Mouse (Mus musculus) limb, embryonic 14.5 days (tissue): Measurements from ENCODE around the gene Tuba1b. TPM values are rescaled to one million over a fixed set of nuclear protein-coding genes. Genes with fewer than 3 reads are reported as not detected.

Source experiments
- ATAC-seq: fragments of 200-750 bp; cut with Nextera tagmentation; 2 replicates; pipeline ENCODE4 v1.8.0; 2017; ENCODE audit warnings: low read depth, moderate number of reproducible peaks, moderate TSS enrichment; ENCODE audit not compliant: low FRiP score
- DNase-seq: peaks from one replicate; pipeline ENCODE4 v3.0.0-alpha.2; 2015; ENCODE audit warnings: low spot score
- H3K27ac ChIP-seq: fragments of 300-500 bp; sonication (generic); replicated peaks from 2 replicates; pipeline ENCODE4 v1.5.1; 2014; ENCODE audit warnings: low read depth, mild to moderate bottlenecking, low read length, moderate library complexity, mixed read lengths
- H3K27me3 ChIP-seq: fragments of 300-500 bp; sonication (generic); 2 replicates; pipeline ENCODE4 v1.6.1; 2014; ENCODE audit warnings: low read length, mixed read lengths; ENCODE audit not compliant: control insufficient read depth, insufficient read depth
- H3K36me3 ChIP-seq: fragments of 300-500 bp; sonication (generic); 2 replicates; pipeline ENCODE4 v1.6.1; 2014; ENCODE audit warnings: mild to moderate bottlenecking, low read length, moderate library complexity, mixed read lengths; ENCODE audit not compliant: control insufficient read depth, insufficient read depth
- H3K4me1 ChIP-seq: fragments of 300-500 bp; sonication (generic); 2 replicates; pipeline ENCODE4 v1.6.1; 2014; ENCODE audit warnings: antibody characterized with exemption, low read length, mixed read lengths; ENCODE audit not compliant: control insufficient read depth, insufficient read depth
- H3K4me2 ChIP-seq: fragments of 300-500 bp; sonication (generic); replicated peaks from 2 replicates; pipeline ENCODE4 v1.6.1; 2014; ENCODE audit warnings: low read depth, mild to moderate bottlenecking, low read length, moderate library complexity; ENCODE audit not compliant: severe bottlenecking
- H3K4me3 ChIP-seq: fragments of 300-500 bp; sonication (generic); replicated peaks from 2 replicates; pipeline ENCODE4 v1.5.1; 2014; ENCODE audit warnings: low read length
- H3K9ac ChIP-seq: fragments of 300-500 bp; sonication (generic); 2 replicates; pipeline ENCODE4 v1.6.1; 2014; ENCODE audit warnings: mild to moderate bottlenecking, low read depth, low read length, moderate library complexity; ENCODE audit not compliant: severe bottlenecking
- H3K9me3 ChIP-seq: fragments of 300-500 bp; sonication (generic); 2 replicates; pipeline ENCODE4 v1.6.1; 2016; ENCODE audit warnings: low read length; ENCODE audit not compliant: control insufficient read depth
- POLR2A ChIP-seq: fragments of 200-500 bp; IDR thresholded peaks from 2 replicates; pipeline ENCODE4 v1.8.0; 2012; ENCODE audit warnings: inconsistent platforms, mild to moderate bottlenecking, moderate library complexity, borderline replicate concordance; ENCODE audit not compliant: insufficient read depth, insufficient read length; ENCODE audit errors: extremely low read depth
- WGBS: fragments of 180-500 bp; shearing (Covaris S2); extraction: QIAGEN DNeasy Blood & Tissue Kit; methylation state at CpG from one replicate; pipeline ENCODE4 v1.1.7; 2014; 5-methylcytosine and 5-hydroxymethylcytosine counted together
- polyA plus RNA-seq, 2 experiments: library from polyadenylated mRNA; depleted of rRNA in 1 of 2; stranded (reverse) in 1 of 2; unstranded in 1 of 2; fragments of >200 nt; fragmentation: Nextera tagmentation in 1 of 2; extraction: Ambion mirVana in 1 of 2; gene quantifications; 2 replicates each; pipeline versions ENCODE4 v1.2.1 to v1.2.3; 2012 to 2014

The Tuba1b gene
- polyA plus RNA-seq, 2 experiments: 1,587 to 2,384 TPM

GRCm38 (mm10) chr15:98886667-98887387 is 47.5 kb downstream of the Tuba1b start:
- Histone ChIP-seq H3K27ac (no peak overlapping the region), H3K9me3 (no peaks in the 10 kb centered on the region), H3K4me2 (no peak overlapping the region), H3K4me3 (no peak overlapping the region), H3K4me1 (peaks cover under 1% of the 10 kb centered on the region; the same call in 1 of the 2 replicates), H3K36me3 (no peaks in the 10 kb centered on the region), H3K9ac (no peak overlapping the region), H3K27me3 (peaks cover 7% of the 10 kb centered on the region)
- WGBS: 58% methylated on average over 8 of the region's 8 CpGs
- ATAC-seq (peak; percentile 73), DNase-seq (no peak)
- TF ChIP-seq POLR2A: no peak

- Histone ChIP-seq H3K9me3 (no peaks in the 10 kb centered on the region), H3K4me3 (no peak overlapping the region), H3K27me3 (no peaks in the 10 kb centered on the region), H3K4me2 (no peak overlapping the region), H3K4me1 (peaks cover 12% of the 10 kb centered on the region), H3K9ac (no peak overlapping the region), H3K36me3 (no peaks in the 10 kb centered on the region), H3K27ac (no peak overlapping the region)
- DNase-seq (no peak), ATAC-seq (no peak)
- TF ChIP-seq POLR2A: no peak
- WGBS: 83% methylated on average over 1 of the region's 1 CpGs
Observed at GRCm38 (mm10) chr15:98884106-98884505, 50.3 kb downstream of the Tuba1b start.

- Histone ChIP-seq H3K9ac (no peak overlapping the region), H3K4me2 (no peak overlapping the region), H3K4me1 (peaks cover 12% of the 10 kb centered on the region), H3K27ac (no peak overlapping the region), H3K36me3 (no peaks in the 10 kb centered on the region), H3K27me3 (no peaks in the 10 kb centered on the region), H3K9me3 (no peaks in the 10 kb centered on the region), H3K4me3 (no peak overlapping the region)
- no peak for TF ChIP-seq POLR2A
- DNase-seq: no peak
- no peak for ATAC-seq
Observed at GRCm38 (mm10) chr15:98883661-98884060, 50.7 kb downstream of the Tuba1b start.

- H3K9ac ChIP-seq: no peak overlapping the region
- peaks cover 12% of the 10 kb centered on the region for H3K4me1 ChIP-seq
- no peaks in the 10 kb centered on the region for H3K9me3 ChIP-seq
- H3K4me3 ChIP-seq: peak overlapping the region; percentile 72
- peak overlapping the region; percentile 76 for H3K4me2 ChIP-seq
- no peaks in the 10 kb centered on the region; the same call in 1 of the 2 replicates for H3K36me3 ChIP-seq
- ATAC-seq (no peak), DNase-seq (no peak)
- no peak overlapping the region for H3K27ac ChIP-seq
- no peak for TF ChIP-seq POLR2A
- 8% methylated on average over 5 of the region's 5 CpGs for WGBS
- no peaks in the 10 kb centered on the region for H3K27me3 ChIP-seq
Observed at GRCm38 (mm10) chr15:98881656-98882008, 52.7 kb downstream of the Tuba1b start.

Other genes starting within 250 kb of the Tuba1b start
- 0.48 and 0.55 TPM in 2 replicates for gene Ccdc65, start 226.4 kb downstream of the Tuba1b start, polyA plus RNA-seq (2012; rRNA removed)
- 0.40 and 0.87 TPM in 2 replicates for gene Ccdc65, start 226.4 kb downstream of the Tuba1b start, polyA plus RNA-seq (2014; fragmentation: Nextera tagmentation; extraction: Ambion mirVana)
- gene Fkbp11, start 206.4 kb downstream of the Tuba1b start, polyA plus RNA-seq (2012; rRNA removed): 58.9 and 90.9 TPM in 2 replicates
- 74.4 and 82.7 TPM in 2 replicates for gene Fkbp11, start 206.4 kb downstream of the Tuba1b start, polyA plus RNA-seq (2014; fragmentation: Nextera tagmentation; extraction: Ambion mirVana)
- 75.0 and 96.4 TPM in 2 replicates for gene Arf3, start 171.4 kb downstream of the Tuba1b start, polyA plus RNA-seq (2012; rRNA removed)
- gene Arf3, start 171.4 kb downstream of the Tuba1b start, polyA plus RNA-seq (2014; fragmentation: Nextera tagmentation; extraction: Ambion mirVana): 37.4 and 39.6 TPM in 2 replicates
- gene Wnt10b, start 156.4 kb downstream of the Tuba1b start, polyA plus RNA-seq (2012; rRNA removed): 13.7 and 14.9 TPM in 2 replicates
- gene Wnt10b, start 156.4 kb downstream of the Tuba1b start, polyA plus RNA-seq (2014; fragmentation: Nextera tagmentation; extraction: Ambion mirVana): 6.3 and 7.4 TPM in 2 replicates
- gene Wnt1, start 144.7 kb downstream of the Tuba1b start, polyA plus RNA-seq (2012; rRNA removed): not detected in 2 replicates
- 0.08 TPM in 1 of 2 replicates, not detected in the other for gene Wnt1, start 144.7 kb downstream of the Tuba1b start, polyA plus RNA-seq (2014; fragmentation: Nextera tagmentation; extraction: Ambion mirVana)
- 0.44 and 0.59 TPM in 2 replicates for gene Ddn, start 125.1 kb downstream of the Tuba1b start, polyA plus RNA-seq (2012; rRNA removed)
- 0.14 TPM in 1 of 2 replicates, not detected in the other for gene Ddn, start 125.1 kb downstream of the Tuba1b start, polyA plus RNA-seq (2014; fragmentation: Nextera tagmentation; extraction: Ambion mirVana)
- 93.1 and 93.7 TPM in 2 replicates for gene Prkag1, start 103.0 kb downstream of the Tuba1b start, polyA plus RNA-seq (2012; rRNA removed)
- gene Prkag1, start 103.0 kb downstream of the Tuba1b start, polyA plus RNA-seq (2014; fragmentation: Nextera tagmentation; extraction: Ambion mirVana): 81.3 and 82.3 TPM in 2 replicates
- 27.1 and 27.3 TPM in 2 replicates for gene Kmt2d, start 63.4 kb downstream of the Tuba1b start, polyA plus RNA-seq (2012; rRNA removed)
- 16.7 and 20.1 TPM in 2 replicates for gene Kmt2d, start 63.4 kb downstream of the Tuba1b start, polyA plus RNA-seq (2014; fragmentation: Nextera tagmentation; extraction: Ambion mirVana)
- gene Rhebl1, start 40.0 kb downstream of the Tuba1b start, polyA plus RNA-seq (2012; rRNA removed): 14.5 and 16.4 TPM in 2 replicates
- gene Rhebl1, start 40.0 kb downstream of the Tuba1b start, polyA plus RNA-seq (2014; fragmentation: Nextera tagmentation; extraction: Ambion mirVana): 12.0 and 13.8 TPM in 2 replicates
- 1.4 and 2.0 TPM in 2 replicates for gene Dhh, start 36.0 kb downstream of the Tuba1b start, polyA plus RNA-seq (2012; rRNA removed)
- 0.72 and 1.1 TPM in 2 replicates for gene Dhh, start 36.0 kb downstream of the Tuba1b start, polyA plus RNA-seq (2014; fragmentation: Nextera tagmentation; extraction: Ambion mirVana)
- gene Lmbr1l, start 16.3 kb downstream of the Tuba1b start, polyA plus RNA-seq (2012; rRNA removed): 66.8 and 145 TPM in 2 replicates
- gene Lmbr1l, start 16.3 kb downstream of the Tuba1b start, polyA plus RNA-seq (2014; fragmentation: Nextera tagmentation; extraction: Ambion mirVana): 5.5 and 7.8 TPM in 2 replicates
- 15.1 and 159 TPM in 2 replicates for gene Gm49450, start 19.0 kb upstream of the Tuba1b start, polyA plus RNA-seq (2012; rRNA removed)
- not detected in 2 replicates for gene Gm49450, start 19.0 kb upstream of the Tuba1b start, polyA plus RNA-seq (2014; fragmentation: Nextera tagmentation; extraction: Ambion mirVana)
- 1,030 and 1,250 TPM in 2 replicates for gene Tuba1a, start 19.1 kb upstream of the Tuba1b start, polyA plus RNA-seq (2012; rRNA removed)
- 1,263 and 1,288 TPM in 2 replicates for gene Tuba1a, start 19.1 kb upstream of the Tuba1b start, polyA plus RNA-seq (2014; fragmentation: Nextera tagmentation; extraction: Ambion mirVana)
- 192 and 293 TPM in 2 replicates for gene Tuba1c, start 95.3 kb upstream of the Tuba1b start, polyA plus RNA-seq (2012; rRNA removed)
- 150 and 162 TPM in 2 replicates for gene Tuba1c, start 95.3 kb upstream of the Tuba1b start, polyA plus RNA-seq (2014; fragmentation: Nextera tagmentation; extraction: Ambion mirVana)
- gene Prph, start 120.6 kb upstream of the Tuba1b start, polyA plus RNA-seq (2012; rRNA removed): 2.7 and 4.2 TPM in 2 replicates
- 1.3 and 1.7 TPM in 2 replicates for gene Prph, start 120.6 kb upstream of the Tuba1b start, polyA plus RNA-seq (2014; fragmentation: Nextera tagmentation; extraction: Ambion mirVana)
- gene Troap, start 140.0 kb upstream of the Tuba1b start, polyA plus RNA-seq (2012; rRNA removed): 41.5 and 51.3 TPM in 2 replicates
- gene Troap, start 140.0 kb upstream of the Tuba1b start, polyA plus RNA-seq (2014; fragmentation: Nextera tagmentation; extraction: Ambion mirVana): 20.3 and 22.1 TPM in 2 replicates
- gene C1ql4, start 153.3 kb upstream of the Tuba1b start, polyA plus RNA-seq (2012; rRNA removed): 0.13 TPM in 1 of 2 replicates, not detected in the other
- not detected in 2 replicates for gene C1ql4, start 153.3 kb upstream of the Tuba1b start, polyA plus RNA-seq (2014; fragmentation: Nextera tagmentation; extraction: Ambion mirVana)
- gene Dnajc22, start 158.6 kb upstream of the Tuba1b start, polyA plus RNA-seq (2012; rRNA removed): 0.87 and 1.7 TPM in 2 replicates
- gene Dnajc22, start 158.6 kb upstream of the Tuba1b start, polyA plus RNA-seq (2014; fragmentation: Nextera tagmentation; extraction: Ambion mirVana): 0.11 and 0.37 TPM in 2 replicates
- 47.1 and 48.4 TPM in 2 replicates for gene Spats2, start 191.4 kb upstream of the Tuba1b start, polyA plus RNA-seq (2012; rRNA removed)
- gene Spats2, start 191.4 kb upstream of the Tuba1b start, polyA plus RNA-seq (2014; fragmentation: Nextera tagmentation; extraction: Ambion mirVana): 39.7 and 41.7 TPM in 2 replicates